ENCODE assay signal across 19 mouse cellular contexts in the genomic region with DNA sequence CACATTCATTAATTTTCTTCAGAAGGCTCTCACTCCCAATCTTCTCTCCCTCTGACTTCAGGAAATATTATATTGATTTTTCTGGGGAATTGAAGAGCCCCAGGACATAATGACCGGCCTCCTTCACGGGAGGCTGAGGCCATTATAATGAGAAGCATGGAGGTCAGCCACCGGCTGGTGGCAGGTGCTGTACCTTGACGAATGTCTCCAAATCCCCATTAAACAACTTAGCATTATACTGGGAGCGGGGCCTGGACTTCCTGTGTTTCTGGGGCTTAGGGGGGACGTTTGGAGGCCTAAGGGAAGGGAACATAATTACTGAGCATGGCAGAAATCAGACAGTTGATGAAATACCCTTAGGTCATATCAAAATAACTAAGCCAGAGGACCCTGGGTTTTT.
"Had no signal": no experiment of that assay in that cellular context is flagged by ENCODE, and none has a peak within 500 bp of the region (broad histone marks: within the 10 kb centered on the region; RNA-seq: fewer than 3 reads in every experiment).

No protein-coding gene starts in this region.

- H3K9me3 ChIP-seq: limb, embryonic 12.5 days; liver, embryonic 13.5 days; lung, embryonic 15.5 days; megakaryocyte, embryonic 14.5 days had no signal

- H3K9ac ChIP-seq: limb, embryonic 12.5 days; liver, embryonic 13.5 days; liver, postnatal 0 days; lung, embryonic 15.5 days had no signal

- H3K4me3 ChIP-seq: limb, embryonic 12.5 days; liver, embryonic 13.5 days; lung, embryonic 15.5 days; megakaryocyte, embryonic 14.5 days had no signal

- H3K4me2 ChIP-seq: limb, embryonic 12.5 days; liver, embryonic 13.5 days; lung, embryonic 15.5 days had no signal

- H3K27ac ChIP-seq: kidney, postnatal 0 days; limb, embryonic 12.5 days; liver, embryonic 13.5 days; lung, embryonic 15.5 days; macrophage had no signal

- H3K36me3 ChIP-seq: liver, embryonic 13.5 days; lung, embryonic 15.5 days had no signal

- ATAC-seq: intestine, postnatal 0 days; liver, postnatal 0 days had no signal

- H3K4me1 ChIP-seq: liver, embryonic 13.5 days had no signal

- DNase-seq: kidney, adult 9 months; kidney, postnatal 36 days; layer of hippocampus, adult 9-11 months; layer of hippocampus, postnatal 36 days; liver; liver, embryonic 13.5 days; liver, postnatal 0 days; lung, postnatal 14 days; retina, postnatal 1 day; right cerebral cortex, postnatal 4 days; spleen, adult 18-20 months; thymus, adult 18-20 months; thymus, postnatal 14 days had no signal

- H3K27me3 ChIP-seq: limb, embryonic 12.5 days; liver, embryonic 13.5 days; lung, embryonic 15.5 days; megakaryocyte, embryonic 14.5 days had no signal
